Mouse (Mus musculus): ENCODE results near the gene B020004J07Rik. TPM values are rescaled to one million over a fixed set of nuclear protein-coding genes. Genes with fewer than 3 reads are reported as not detected.
"Not testable (repeated sequence)": the region's sequence is repeated elsewhere in the genome, so short reads cannot be mapped to it uniquely, and the experiment has no call there.

The B020004J07Rik gene
- not detected in 2 replicates for polyA plus RNA-seq (2015; fragmentation: Nextera tagmentation; extraction: Ambion mirVana)

- WGBS (ENCODE audit: insufficient replicate concordance) = 60% methylated on average over 4 of the region's 4 CpGs
- not testable (repeated sequence) for DNase-seq; H3K27ac ChIP-seq; H3K4me3 ChIP-seq (replicated peaks); ATAC-seq (ENCODE audit: low read depth); H3K4me1 ChIP-seq (replicated peaks); H3K9me3 ChIP-seq (replicated peaks); H3K9ac ChIP-seq; H3K27me3 ChIP-seq; H3K36me3 ChIP-seq; H3K4me2 ChIP-seq
Observed at GRCm38 (mm10) chr4:101843923-101844322, at the start of gene B020004J07Rik. TSS of gene B020004J07Rik (minus strand) at chr4:101844023.

DNA sequence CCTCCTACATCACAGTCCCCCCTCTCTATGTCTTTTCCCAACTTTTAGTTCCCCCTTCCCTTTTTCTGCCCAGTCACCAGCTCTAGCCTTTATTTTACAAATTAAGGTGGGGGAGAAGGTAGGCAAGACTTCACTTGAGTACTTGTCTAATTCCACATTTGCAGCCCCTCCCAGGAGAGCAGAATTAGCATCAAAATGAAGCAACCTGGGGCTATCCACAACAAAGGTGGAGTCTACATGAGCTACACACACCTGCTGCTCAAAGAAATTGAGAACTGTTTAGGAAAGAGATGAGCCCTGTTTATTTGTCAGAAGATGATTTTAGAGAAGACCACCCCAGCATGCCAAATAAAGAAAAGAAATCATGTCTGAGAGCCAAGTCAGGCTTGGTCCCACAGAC, 45.6 kb upstream of the B020004J07Rik start:
- no peak for DNase-seq
- Histone ChIP-seq H3K4me3 (replicated peaks) (no peak overlapping the region), H3K27ac (no peak overlapping the region), H3K36me3 (no peaks in the 10 kb centered on the region), H3K4me1 (replicated peaks) (no peaks in the 10 kb centered on the region), H3K9ac (no peak overlapping the region), H3K27me3 (no peaks in the 10 kb centered on the region), H3K4me2 (no peak overlapping the region), H3K9me3 (replicated peaks) (0 out of 2 replicates have a peak, but pooled peaks cover 3% of the 10 kb centered on the region)
- ATAC-seq (ENCODE audit: low read depth) = no peak

- ATAC-seq (ENCODE audit: low read depth) = no peak
Observed at GRCm38 (mm10) chr4:101883641-101884040, 39.8 kb upstream of the B020004J07Rik start.

GRCm38 (mm10) chr4:101875687-101876086, 31.9 kb upstream of the B020004J07Rik start:
- not testable (repeated sequence) for H3K27me3 ChIP-seq; H3K4me3 ChIP-seq (replicated peaks); H3K4me2 ChIP-seq; H3K9ac ChIP-seq; H3K9me3 ChIP-seq (replicated peaks); H3K4me1 ChIP-seq (replicated peaks); DNase-seq; ATAC-seq (ENCODE audit: low read depth); H3K36me3 ChIP-seq; H3K27ac ChIP-seq
- WGBS (ENCODE audit: insufficient replicate concordance) = 85% methylated on average over 15 of the region's 15 CpGs

More at GRCm38 (mm10) chr4:101883641-101884040, 39.8 kb upstream of the B020004J07Rik start:
- H3K27ac ChIP-seq = no peak overlapping the region
- H3K27me3 ChIP-seq = no peaks in the 10 kb centered on the region
- H3K36me3 ChIP-seq = no peaks in the 10 kb centered on the region
- H3K9ac ChIP-seq = no peak overlapping the region
- H3K4me2 ChIP-seq = no peak overlapping the region
- WGBS (ENCODE audit: insufficient replicate concordance) = 30% methylated on average over 3 of the region's 3 CpGs
- H3K9me3 ChIP-seq (replicated peaks) = no peaks in the 10 kb centered on the region
- H3K4me1 ChIP-seq (replicated peaks) = no peaks in the 10 kb centered on the region
- no peak for DNase-seq
- no peak overlapping the region for H3K4me3 ChIP-seq (replicated peaks)

DNA sequence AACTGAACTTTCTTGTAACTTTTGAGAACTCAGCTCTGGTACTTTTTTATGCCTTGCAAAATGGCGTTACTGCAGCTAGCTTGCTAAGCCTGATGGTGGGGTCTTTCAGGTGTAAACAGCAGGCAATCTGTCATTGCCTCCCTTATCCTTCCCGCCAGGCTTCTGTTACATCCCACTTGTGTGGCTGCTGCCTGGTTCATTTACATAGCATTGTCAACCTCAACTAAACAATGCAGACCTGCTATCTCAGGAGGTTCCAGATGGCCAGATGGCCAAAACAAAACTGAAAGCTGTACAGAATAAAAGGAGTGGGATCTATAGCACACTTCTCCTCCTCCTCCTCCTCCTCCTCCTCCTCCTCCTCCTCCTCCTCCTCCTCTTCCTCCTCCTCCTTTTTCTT, 28.2 kb upstream of the B020004J07Rik start:
- WGBS (ENCODE audit: insufficient replicate concordance) = 60% methylated on average over 2 of the region's 2 CpGs

GRCm38 (mm10) chr4:101862289-101862688, 18.5 kb upstream of the B020004J07Rik start:
- no peak overlapping the region for H3K4me3 ChIP-seq (replicated peaks)
- H3K9me3 ChIP-seq (replicated peaks) = no peaks in the 10 kb centered on the region; the same call in 1 of the 2 replicates
- no peaks in the 10 kb centered on the region for H3K27me3 ChIP-seq
- no peak overlapping the region for H3K4me2 ChIP-seq
- DNase-seq (no peak), ATAC-seq (ENCODE audit: low read depth) (no peak)
- no peaks in the 10 kb centered on the region for H3K36me3 ChIP-seq
- H3K4me1 ChIP-seq (replicated peaks) = no peaks in the 10 kb centered on the region
- no peak overlapping the region for H3K9ac ChIP-seq
- WGBS (ENCODE audit: insufficient replicate concordance) = 56% methylated on average over 6 of the region's 6 CpGs
- no peak overlapping the region for H3K27ac ChIP-seq

More for the DNA sequence above, 28.2 kb upstream of the B020004J07Rik start:
- H3K9me3 ChIP-seq (replicated peaks); H3K27me3 ChIP-seq; H3K36me3 ChIP-seq; DNase-seq; ATAC-seq (ENCODE audit: low read depth); H3K4me2 ChIP-seq; H3K4me3 ChIP-seq (replicated peaks); H3K27ac ChIP-seq; H3K4me1 ChIP-seq (replicated peaks); H3K9ac ChIP-seq: not testable (repeated sequence)

- 32% methylated on average over 5 of the region's 6 CpGs for WGBS (ENCODE audit: insufficient replicate concordance)
- ATAC-seq (ENCODE audit: low read depth) (no peak), DNase-seq (no peak)
- Histone ChIP-seq H3K27me3 (no peaks in the 10 kb centered on the region), H3K4me3 (replicated peaks) (no peak overlapping the region), H3K9ac (no peak overlapping the region), H3K36me3 (no peaks in the 10 kb centered on the region), H3K9me3 (replicated peaks) (no peaks in the 10 kb centered on the region; the same call in 1 of the 2 replicates), H3K4me1 (replicated peaks) (no peaks in the 10 kb centered on the region), H3K4me2 (no peak overlapping the region), H3K27ac (no peak overlapping the region)
Observed at GRCm38 (mm10) chr4:101860873-101861272, 17.1 kb upstream of the B020004J07Rik start.

DNA sequence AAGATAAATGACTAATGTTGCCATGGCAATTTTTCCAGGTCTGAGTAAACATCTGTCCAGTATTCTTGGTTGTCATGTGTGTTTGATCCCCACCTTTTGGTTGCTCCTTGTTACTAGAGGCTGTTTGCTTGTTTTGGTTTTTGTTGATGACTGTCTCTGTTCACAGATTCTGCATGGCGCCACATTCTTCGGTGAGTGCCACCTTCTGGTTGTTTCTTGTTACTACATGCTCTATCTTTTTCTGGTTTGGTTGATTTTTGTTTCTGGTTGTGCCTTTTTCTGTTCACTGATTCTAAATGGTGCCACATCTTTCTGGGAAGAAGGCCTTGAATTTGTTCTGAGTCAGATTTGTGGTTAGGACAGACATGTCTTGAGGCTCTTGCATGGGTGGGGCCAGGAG, 7.1 kb upstream of the B020004J07Rik start:
- DNase-seq (no peak), ATAC-seq (ENCODE audit: low read depth) (no peak)
- no peak overlapping the region for H3K4me3 ChIP-seq (replicated peaks)
- no peak overlapping the region for H3K4me2 ChIP-seq
- H3K36me3 ChIP-seq = no peaks in the 10 kb centered on the region
- 50% methylated on average over 2 of the region's 2 CpGs for WGBS (ENCODE audit: insufficient replicate concordance)
- H3K27ac ChIP-seq = no peak overlapping the region
- no peaks in the 10 kb centered on the region for H3K27me3 ChIP-seq
- H3K9ac ChIP-seq = no peak overlapping the region
- no peaks in the 10 kb centered on the region for H3K4me1 ChIP-seq (replicated peaks)
- H3K9me3 ChIP-seq (replicated peaks) = peaks cover 8% of the 10 kb centered on the region; the same call in 1 of the 2 replicates

Other genes starting within 250 kb of the B020004J07Rik start
- gene Leprot, start 196.3 kb downstream of the B020004J07Rik start, polyA plus RNA-seq (2015; fragmentation: Nextera tagmentation; extraction: Ambion mirVana) = 50.8 and 57.5 TPM in 2 replicates
- gene Lepr, start 126.6 kb downstream of the B020004J07Rik start, polyA plus RNA-seq (2015; fragmentation: Nextera tagmentation; extraction: Ambion mirVana) = 0.50 and 0.66 TPM in 2 replicates
- gene C130073F10Rik, start 49.8 kb upstream of the B020004J07Rik start, polyA plus RNA-seq (2015; fragmentation: Nextera tagmentation; extraction: Ambion mirVana) = not detected in 2 replicates
- gene Gm12800, start 65.1 kb upstream of the B020004J07Rik start, polyA plus RNA-seq (2015; fragmentation: Nextera tagmentation; extraction: Ambion mirVana) = not detected in 2 replicates
- gene Gm12794, start 96.4 kb upstream of the B020004J07Rik start, polyA plus RNA-seq (2015; fragmentation: Nextera tagmentation; extraction: Ambion mirVana) = not detected in 2 replicates
- gene Gm12790, start 137.0 kb upstream of the B020004J07Rik start, polyA plus RNA-seq (2015; fragmentation: Nextera tagmentation; extraction: Ambion mirVana) = not detected in 2 replicates
- gene Gm12789, start 142.6 kb upstream of the B020004J07Rik start, polyA plus RNA-seq (2015; fragmentation: Nextera tagmentation; extraction: Ambion mirVana) = not detected in 2 replicates
- gene Pde4b, start 243.5 kb upstream of the B020004J07Rik start, polyA plus RNA-seq (2015; fragmentation: Nextera tagmentation; extraction: Ambion mirVana) = 2.2 and 3.2 TPM in 2 replicates